Mouse (Mus musculus) limb, embryonic 13.5 days (tissue): ENCODE results near the gene Thra. TPM values are rescaled to one million over a fixed set of nuclear protein-coding genes. Genes with fewer than 3 reads are reported as not detected.
A peak's percentile ranks its signal among the peaks of the same experiment; 100 is the strongest.

Source experiments
- ATAC-seq: fragments of 200-750 bp; cut with Nextera tagmentation; 2 replicates; pipeline ENCODE4 v1.8.0; 2017; ENCODE audit warnings: low read depth, moderate number of reproducible peaks, moderate TSS enrichment; ENCODE audit not compliant: low FRiP score
- H3K27ac ChIP-seq: fragments of 300-500 bp; sonication (generic); 2 replicates; pipeline ENCODE4 v1.5.1; 2015; ENCODE audit warnings: inconsistent platforms, mild to moderate bottlenecking, moderate library complexity
- H3K27me3 ChIP-seq: fragments of 300-500 bp; sonication (generic); 2 replicates; pipeline ENCODE4 v1.6.1; 2015; ENCODE audit warnings: mild to moderate bottlenecking, inconsistent platforms
- H3K36me3 ChIP-seq: fragments of 300-500 bp; sonication (generic); 2 replicates; pipeline ENCODE4 v1.6.1; 2015; ENCODE audit warnings: inconsistent platforms, mild to moderate bottlenecking, moderate library complexity
- H3K4me1 ChIP-seq: fragments of 300-500 bp; sonication (generic); 2 replicates; pipeline ENCODE4 v1.6.1; 2015; ENCODE audit warnings: inconsistent platforms
- H3K4me2 ChIP-seq: fragments of 300-500 bp; sonication (generic); replicated peaks from 2 replicates; pipeline ENCODE4 v1.6.1; 2015; ENCODE audit warnings: inconsistent platforms, mild to moderate bottlenecking, moderate library complexity
- H3K4me3 ChIP-seq: fragments of 300-500 bp; sonication (generic); 2 replicates; pipeline ENCODE4 v1.5.1; 2015; ENCODE audit warnings: moderate library complexity, mild to moderate bottlenecking, inconsistent platforms
- H3K9ac ChIP-seq: fragments of 300-500 bp; sonication (generic); 2 replicates; pipeline ENCODE4 v1.6.1; 2015; ENCODE audit warnings: mild to moderate bottlenecking, inconsistent platforms
- H3K9me3 ChIP-seq: fragments of 300-500 bp; sonication (generic); 2 replicates; pipeline ENCODE4 v1.6.1; 2016; ENCODE audit warnings: inconsistent platforms
- WGBS: fragments of 180-500 bp; shearing (Covaris S2); methylation state at CpG from one replicate; pipeline ENCODE4 v1.1.7; 2015; 5-methylcytosine and 5-hydroxymethylcytosine counted together
- polyA plus RNA-seq: library from polyadenylated mRNA; unstranded; fragments of >200 nt; fragmentation: Nextera tagmentation; extraction: Ambion mirVana; gene quantifications from 2 replicates; pipeline ENCODE4 v1.2.1, GENCODE M21; 2015

The Thra gene
- polyA plus RNA-seq, 1 experiment from 2014 or later, result 34.3 TPM

DNA sequence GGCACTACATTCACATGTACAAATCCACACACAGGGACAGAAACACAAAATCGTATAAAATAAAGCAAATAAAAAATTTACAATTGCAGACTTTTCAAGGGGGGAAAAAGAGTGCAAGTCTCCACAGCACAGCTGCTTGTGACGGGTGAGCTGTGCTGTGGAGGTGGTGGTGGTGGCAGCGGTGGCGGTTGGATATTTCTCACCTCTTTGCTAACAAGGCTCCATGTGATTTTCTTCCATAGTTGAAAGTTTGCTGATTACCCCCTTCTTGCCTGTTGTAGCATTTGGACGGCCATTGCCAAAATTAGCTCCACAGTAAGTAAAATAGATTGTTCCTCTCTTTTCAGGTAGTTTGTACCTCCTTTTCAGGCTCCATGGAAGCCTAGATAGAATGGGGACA, 64.2 kb downstream of the Thra start, which contains the start of gene Casc3:
Gene Casc3 (plus strand): TSS at position 301 of the 400 bp plus-strand sequence.
- no peak for ATAC-seq
- no peak within 1 kb of the TSS for H3K9ac ChIP-seq
- H3K4me3 ChIP-seq, result no peak within 1 kb of the TSS
- H3K9me3 ChIP-seq, result no peaks in the 10 kb centered on the region
- H3K4me1 ChIP-seq, result peaks cover 11% of the 10 kb centered on the region
- H3K36me3 ChIP-seq, result peaks cover 86% of the 10 kb centered on the region
- no peak within 1 kb of the TSS for H3K27ac ChIP-seq
- no peaks in the 10 kb centered on the region for H3K27me3 ChIP-seq
- H3K4me2 ChIP-seq, result no peak within 1 kb of the TSS
- WGBS, result 86% methylated on average over 5 of the region's 5 CpGs

GRCm38 (mm10) chr11:98808417-98808816, 68.0 kb downstream of the Thra start:
- H3K4me3 ChIP-seq, result peak overlapping the region; percentile 85
- no peaks in the 10 kb centered on the region for H3K9me3 ChIP-seq
- H3K36me3 ChIP-seq, result peaks cover 69% of the 10 kb centered on the region
- H3K4me1 ChIP-seq, result peaks cover 26% of the 10 kb centered on the region
- peak overlapping the region; percentile 66 for H3K4me2 ChIP-seq
- no peak for ATAC-seq
- peak overlapping the region; percentile 61; the same call in 1 of the 2 replicates for H3K27ac ChIP-seq
- no peak overlapping the region for H3K9ac ChIP-seq
- WGBS, result 73% methylated on average over 2 of the region's 2 CpGs
- no peaks in the 10 kb centered on the region for H3K27me3 ChIP-seq

DNA sequence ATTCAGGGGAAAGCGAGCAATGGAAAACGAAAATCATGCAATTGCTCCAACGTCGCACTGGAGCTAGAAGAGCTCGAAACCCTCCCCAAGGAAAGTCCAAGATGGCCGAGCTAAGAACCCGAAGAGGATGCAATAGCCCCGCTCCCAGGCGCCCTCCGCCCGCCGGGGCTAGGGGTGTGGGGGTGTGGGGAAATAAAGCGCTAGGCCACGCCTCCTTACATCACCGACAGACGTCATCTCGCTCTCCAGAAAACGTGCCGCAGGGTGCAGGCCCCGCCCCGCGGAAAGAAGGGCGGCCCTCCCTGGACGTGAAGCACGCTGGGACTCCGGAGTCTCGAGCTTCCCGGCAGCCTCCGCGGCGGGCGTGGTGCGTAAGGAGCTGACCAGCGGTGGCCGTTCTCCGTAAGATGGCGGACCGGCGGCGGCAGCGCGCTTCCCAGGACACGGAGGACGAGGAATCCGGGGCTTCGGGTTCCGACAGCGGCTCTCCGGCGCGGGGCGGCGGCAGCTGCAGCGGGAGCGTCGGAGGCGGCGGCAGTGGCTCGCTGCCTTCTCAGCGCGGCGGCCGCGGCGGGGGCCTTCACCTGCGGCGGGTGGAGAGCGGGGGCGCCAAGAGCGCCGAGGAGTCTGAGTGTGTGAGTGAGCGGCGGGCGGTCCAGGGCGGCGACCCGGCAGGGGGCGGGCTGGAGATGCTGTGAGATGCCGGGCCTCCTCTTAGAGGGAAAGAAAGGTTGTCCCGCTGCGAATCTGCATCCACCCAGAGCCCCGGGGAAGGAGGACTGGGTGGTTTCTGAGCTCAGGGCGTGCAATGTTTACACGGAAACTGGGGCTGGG, 69.2 kb downstream of the Thra start:
- peak; percentile 99 for ATAC-seq
- peaks cover 69% of the 10 kb centered on the region for H3K36me3 ChIP-seq

GRCm38 (mm10) chr11:98810686-98811085, 70.2 kb downstream of the Thra start:
- Histone ChIP-seq H3K9ac (peak overlapping the region; percentile 92), H3K36me3 (peaks cover 69% of the 10 kb centered on the region)

More for the DNA sequence above, 69.2 kb downstream of the Thra start:
- peak overlapping the region; percentile 92 for H3K9ac ChIP-seq
- H3K4me1 ChIP-seq, result peaks cover 26% of the 10 kb centered on the region
- H3K4me3 ChIP-seq, result peak overlapping the region; percentile 85
- no peaks in the 10 kb centered on the region for H3K27me3 ChIP-seq
- no peaks in the 10 kb centered on the region for H3K9me3 ChIP-seq
- peak overlapping the region; percentile 66 for H3K4me2 ChIP-seq
- under 1% methylated on average over 83 of the region's 84 CpGs for WGBS
- peak overlapping the region; percentile 98 for H3K27ac ChIP-seq

GRCm38 (mm10) chr11:98816706-98817239, 76.3 kb downstream of the Thra start:
- peaks cover 96% of the 10 kb centered on the region for H3K36me3 ChIP-seq
- 97% methylated on average over 1 of the region's 1 CpGs for WGBS
- ATAC-seq, result no peak

More at GRCm38 (mm10) chr11:98810686-98811085, 70.2 kb downstream of the Thra start:
- ATAC-seq, result no peak
- no peaks in the 10 kb centered on the region for H3K9me3 ChIP-seq
- H3K4me2 ChIP-seq, result peak overlapping the region; percentile 66
- WGBS, result 61% methylated on average over 7 of the region's 7 CpGs
- no peaks in the 10 kb centered on the region for H3K27me3 ChIP-seq
- no peak overlapping the region for H3K27ac ChIP-seq
- peaks cover 26% of the 10 kb centered on the region for H3K4me1 ChIP-seq
- H3K4me3 ChIP-seq, result peak overlapping the region; percentile 85

More at GRCm38 (mm10) chr11:98816706-98817239, 76.3 kb downstream of the Thra start:
- H3K4me1 ChIP-seq, result peaks cover under 1% of the 10 kb centered on the region; the same call in 1 of the 2 replicates
- no peaks in the 10 kb centered on the region for H3K9me3 ChIP-seq
- H3K27ac ChIP-seq, result no peak overlapping the region
- no peak overlapping the region for H3K4me2 ChIP-seq
- no peaks in the 10 kb centered on the region for H3K27me3 ChIP-seq
- H3K4me3 ChIP-seq, result no peak overlapping the region
- H3K9ac ChIP-seq, result no peak overlapping the region

Other genes with a start within 250 kb of the Thra start
- 0.49 and 0.52 TPM in 2 replicates for gene Ikzf3, start 194.6 kb upstream of the Thra start, polyA plus RNA-seq
- 0.11 and 0.31 TPM in 2 replicates for gene Zpbp2, start 189.5 kb upstream of the Thra start, polyA plus RNA-seq
- 82.8 and 83.6 TPM in 2 replicates for gene Ormdl3, start 153.3 kb upstream of the Thra start, polyA plus RNA-seq
- gene Lrrc3c, start 142.3 kb upstream of the Thra start, polyA plus RNA-seq, result not detected in 2 replicates
- 1.2 and 1.4 TPM in 2 replicates for gene Gm12355, start 115.0 kb upstream of the Thra start, polyA plus RNA-seq
- not detected in 2 replicates for gene Gsdma3, start 114.3 kb upstream of the Thra start, polyA plus RNA-seq
- not detected in 2 replicates for gene Gsdma2, start 93.9 kb upstream of the Thra start, polyA plus RNA-seq
- gene Gsdma, start 76.3 kb upstream of the Thra start, polyA plus RNA-seq, result 0.10 and 0.13 TPM in 2 replicates
- 210 and 212 TPM in 2 replicates for gene Psmd3, start 58.1 kb upstream of the Thra start, polyA plus RNA-seq
- not detected in 2 replicates for gene Csf3, start 39.4 kb upstream of the Thra start, polyA plus RNA-seq
- gene Med24, start 11.2 kb upstream of the Thra start, polyA plus RNA-seq, result 56.0 and 61.0 TPM in 2 replicates
- gene Nr1d1, start 34.7 kb downstream of the Thra start, polyA plus RNA-seq, result 0.93 and 1.1 TPM in 2 replicates
- gene Msl1, start 54.9 kb downstream of the Thra start, polyA plus RNA-seq, result 28.9 and 29.2 TPM in 2 replicates
- gene Casc3, start 64.3 kb downstream of the Thra start, polyA plus RNA-seq, result 39.5 and 40.0 TPM in 2 replicates
- gene Rapgefl1, start 96.1 kb downstream of the Thra start, polyA plus RNA-seq, result 4.2 and 4.4 TPM in 2 replicates
- 4.9 and 5.4 TPM in 2 replicates for gene Wipf2, start 123.0 kb downstream of the Thra start, polyA plus RNA-seq
- gene Cdc6, start 167.2 kb downstream of the Thra start, polyA plus RNA-seq, result 31.4 and 32.3 TPM in 2 replicates
- 46.5 and 49.8 TPM in 2 replicates for gene Rara, start 187.2 kb downstream of the Thra start, polyA plus RNA-seq
- 0.41 and 0.78 TPM in 2 replicates for gene Gjd3, start 242.4 kb downstream of the Thra start, polyA plus RNA-seq